Mouse (Mus musculus) heart, postnatal 0 days (tissue): ENCODE results near the gene Arhgef28.

Source experiments
- CTCF ChIP-seq: IDR thresholded peaks from 2 replicates; pipeline ENCODE4 v1.5.1; 2016; ENCODE audit warnings: antibody characterized with exemption, control low read depth, low read depth
- EP300 ChIP-seq: IDR thresholded peaks from 2 replicates; pipeline ENCODE4 v1.6.1; 2016; ENCODE audit warnings: antibody characterized with exemption, low read depth

GRCm38 (mm10) chr13:98152759-98153158 lies 53.5 kb downstream of the Arhgef28 start:
- TF ChIP-seq CTCF = no peak
- no peak for TF ChIP-seq EP300
